Mouse (Mus musculus) cerebellum, adult 9-10 months (tissue): Measurements from ENCODE around the gene Olfr1202.

Source experiments
- DNase-seq: peaks from one replicate; pipeline ENCODE4 v3.0.0; 2022

Gene Olfr1202

DNA sequence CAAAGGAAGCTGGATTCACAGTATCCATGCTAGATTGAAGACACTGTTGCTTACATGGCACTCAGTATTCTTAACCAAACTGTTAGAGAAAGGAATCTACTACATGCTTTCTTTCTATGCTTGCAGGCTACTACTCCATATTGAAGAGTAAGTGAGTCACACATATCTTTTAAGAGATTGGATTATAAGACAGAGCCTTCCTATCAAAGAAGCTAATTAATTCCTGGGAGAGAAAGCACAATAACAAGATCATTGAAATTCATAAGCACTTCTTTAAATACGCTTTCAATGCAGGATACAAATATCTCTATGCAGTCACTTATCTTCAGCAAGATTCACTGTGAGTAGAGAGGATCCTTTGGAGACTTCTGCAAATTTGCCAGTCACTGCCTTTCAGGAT is at the start of gene Olfr1202:
Olfr1202 (plus strand) TSS at position 301 of the 400 bp plus-strand sequence.
- no peak for DNase-seq

DNA sequence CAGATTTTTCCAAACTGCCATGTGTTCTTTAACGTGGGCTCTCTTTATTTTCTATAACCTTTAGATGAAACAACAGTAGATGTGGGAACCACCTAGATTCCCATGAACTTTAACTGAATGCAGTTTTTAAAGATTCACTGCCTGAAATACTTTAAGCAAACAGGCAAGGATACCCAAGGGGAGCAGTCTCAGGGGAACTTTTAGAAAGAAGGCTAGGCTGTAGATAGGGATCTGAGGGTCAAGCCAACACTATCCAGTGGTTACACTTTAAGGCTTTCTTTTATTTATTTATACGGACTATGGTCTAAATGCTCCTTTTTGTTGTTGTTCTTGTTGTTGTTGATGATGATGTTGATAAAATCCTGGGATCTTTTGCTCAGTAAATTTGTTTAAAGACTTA is 43.9 kb upstream of the Olfr1202 start, which contains the start of gene Olfr1200:
Olfr1200 (minus strand) TSS at position 101 of the 400 bp plus-strand sequence.
- DNase-seq: no peak

DNA sequence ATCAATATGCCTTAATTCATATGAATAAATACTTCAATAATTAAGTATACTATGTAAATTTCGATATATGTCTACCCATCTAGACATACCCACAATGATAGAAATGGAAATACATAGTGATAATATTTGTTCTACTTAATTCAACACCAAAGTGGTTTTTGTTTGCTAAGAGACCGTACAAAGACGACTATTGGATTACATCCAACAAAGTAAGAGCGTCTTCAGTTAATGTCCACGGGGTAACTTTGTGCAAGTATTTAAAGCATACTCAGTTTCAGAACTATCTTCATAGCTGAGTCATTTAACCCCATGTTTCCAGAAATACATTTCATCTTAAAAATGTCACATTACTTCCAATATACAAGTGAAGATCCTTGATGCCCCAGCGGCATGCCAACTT is 21.6 kb upstream of the Olfr1202 start, which contains the start of gene Olfr1201:
Olfr1201 (plus strand) TSS at position 301 of the 400 bp plus-strand sequence.
- DNase-seq: no peak

DNA sequence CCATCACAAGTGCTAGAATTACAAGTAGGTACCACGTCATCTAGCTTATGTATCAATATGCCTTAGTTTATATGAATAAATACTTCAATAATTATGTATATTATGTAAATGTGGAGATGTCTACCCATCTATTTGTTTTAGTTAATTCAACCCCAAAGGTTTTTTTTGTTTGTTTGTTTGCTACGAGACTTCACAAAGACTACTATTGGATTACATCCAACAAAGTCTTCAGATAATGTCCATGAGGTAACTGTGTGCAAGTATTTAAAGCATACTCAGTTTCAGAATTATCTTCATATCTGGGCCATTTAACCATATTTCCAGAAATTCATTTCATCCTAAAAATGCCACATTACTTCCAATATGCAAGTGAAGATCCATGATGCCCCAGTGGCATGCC is 15.1 kb downstream of the Olfr1202 start, which contains the start of gene Olfr1205:
Olfr1205 (plus strand) TSS at position 301 of the 400 bp plus-strand sequence.
- no peak for DNase-seq

DNA sequence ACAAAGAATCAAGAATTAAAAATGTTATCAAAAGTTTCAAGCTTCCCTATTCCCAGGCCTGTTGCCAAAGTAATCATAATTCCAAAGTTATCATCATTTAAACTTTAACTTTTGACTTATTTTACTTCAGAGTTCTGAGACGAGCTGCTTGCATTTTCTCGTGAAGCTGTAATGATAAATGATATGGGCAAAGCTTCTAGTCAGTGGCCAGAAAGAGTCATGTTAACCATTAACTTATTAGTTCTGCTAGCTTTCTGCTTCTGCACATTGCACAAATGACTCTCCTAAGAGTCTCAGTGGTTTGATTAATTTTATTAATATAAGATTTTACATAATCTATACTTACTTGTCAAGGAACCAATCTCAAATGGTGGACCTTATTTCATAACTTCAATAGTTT is 24.2 kb downstream of the Olfr1202 start:
- no peak for DNase-seq

DNA sequence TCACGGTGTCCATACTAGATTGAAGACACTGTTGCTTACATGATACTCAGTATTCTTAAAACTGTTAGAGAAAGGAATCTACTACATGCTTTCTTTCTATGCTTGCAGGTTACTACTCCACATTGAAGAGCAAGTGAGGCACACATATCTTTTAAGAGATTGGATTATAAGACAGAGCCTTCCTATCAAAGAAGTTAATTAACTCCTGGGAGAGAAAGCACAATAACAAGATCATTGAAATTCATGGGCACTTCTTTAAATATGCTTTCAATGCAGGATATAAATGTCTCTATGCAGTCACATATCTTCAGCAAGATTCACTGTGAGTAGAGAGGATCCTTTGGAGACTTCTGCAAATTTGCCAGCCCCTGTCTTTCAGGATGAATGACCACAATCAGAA is 34.7 kb downstream of the Olfr1202 start, which contains the start of gene Olfr1204:
Olfr1204 (plus strand) TSS at position 301 of the 400 bp plus-strand sequence.
- no peak for DNase-seq

DNA sequence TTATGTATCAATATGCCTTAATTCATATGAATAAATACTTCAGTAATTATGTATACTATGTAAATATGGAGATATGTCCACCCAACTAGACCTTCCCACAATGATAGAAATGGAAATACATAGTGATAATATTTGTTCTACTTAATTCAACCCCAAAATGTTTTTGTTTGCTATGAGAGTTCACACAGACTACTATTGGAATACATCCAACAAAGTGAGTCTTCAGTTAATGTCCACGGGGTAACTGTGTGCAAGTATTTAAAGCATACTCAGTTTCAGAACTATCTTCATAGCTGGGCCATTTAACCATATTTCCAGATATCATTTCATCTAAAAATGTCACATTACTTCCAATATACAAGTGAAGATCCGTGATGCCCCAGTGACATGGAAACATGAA is 48.6 kb downstream of the Olfr1202 start, which contains the start of gene Olfr1206:
Olfr1206 (plus strand) TSS at position 301 of the 400 bp plus-strand sequence.
- DNase-seq: no peak
